Mouse (Mus musculus): ENCODE measurements around the gene Atp10b.

The Atp10b gene

DNA sequence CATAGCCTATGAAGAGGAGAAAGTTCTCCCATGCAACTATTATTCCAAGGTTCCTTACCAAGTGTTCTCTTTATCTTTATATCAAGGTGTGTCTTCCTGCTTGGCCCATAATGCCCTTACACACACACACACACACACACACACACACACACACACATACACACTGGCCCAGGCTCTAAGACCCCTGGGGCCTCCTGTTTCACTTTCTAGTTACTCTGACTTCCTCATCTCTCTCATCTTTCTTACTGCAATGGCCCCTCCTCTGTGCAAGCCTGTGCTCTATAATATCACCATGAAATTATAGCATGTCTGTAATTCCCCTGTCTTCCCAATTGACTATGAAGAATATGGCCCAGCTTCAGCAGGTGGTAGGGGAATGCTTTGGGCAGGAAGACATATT, 49.7 kb downstream of the Atp10b start:
- no peak for DNase-seq (ENCODE audit: low spot score in 2 of 2)

DNA sequence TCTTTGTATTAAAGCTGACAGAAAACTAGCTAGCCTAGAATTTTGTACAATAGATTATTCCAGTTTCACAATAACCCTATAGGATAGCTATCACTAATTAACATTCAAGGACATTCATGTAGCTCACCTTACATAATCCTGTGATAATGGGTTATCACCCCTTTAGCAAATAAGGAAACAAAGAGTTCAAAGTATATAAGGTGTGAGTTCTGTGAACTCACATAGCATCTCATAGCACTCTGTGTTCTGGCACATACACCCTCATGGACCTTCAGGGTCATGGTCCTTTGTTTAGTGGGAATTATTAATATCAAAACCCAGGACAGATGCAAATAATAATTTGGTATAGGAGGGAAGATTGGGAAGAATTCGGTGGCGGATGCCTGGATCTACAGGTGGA, 50.4 kb downstream of the Atp10b start:
- DNase-seq (ENCODE audit: low spot score in 2 of 2), result no peak

DNA sequence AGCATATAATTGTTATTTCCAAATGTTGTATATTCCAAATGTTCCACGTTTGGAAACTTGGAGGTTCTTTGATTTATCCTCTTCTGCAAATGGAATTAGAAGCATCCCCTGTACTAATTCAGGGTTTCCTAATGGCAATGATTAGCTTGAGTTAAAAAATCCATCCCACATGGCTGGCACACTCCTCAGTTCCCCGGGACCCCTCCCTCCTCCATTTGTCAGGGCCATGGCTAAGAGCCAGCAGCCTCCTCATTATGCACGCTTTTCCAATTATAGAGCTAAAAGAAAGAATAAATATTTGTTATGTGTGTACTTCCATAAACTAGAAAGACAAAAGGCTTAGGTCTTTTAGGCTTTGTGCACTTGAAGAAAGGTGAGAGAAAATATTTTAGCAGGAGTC, 53.9 kb downstream of the Atp10b start:
- no peak for DNase-seq (ENCODE audit: low spot score in 2 of 2)

DNA sequence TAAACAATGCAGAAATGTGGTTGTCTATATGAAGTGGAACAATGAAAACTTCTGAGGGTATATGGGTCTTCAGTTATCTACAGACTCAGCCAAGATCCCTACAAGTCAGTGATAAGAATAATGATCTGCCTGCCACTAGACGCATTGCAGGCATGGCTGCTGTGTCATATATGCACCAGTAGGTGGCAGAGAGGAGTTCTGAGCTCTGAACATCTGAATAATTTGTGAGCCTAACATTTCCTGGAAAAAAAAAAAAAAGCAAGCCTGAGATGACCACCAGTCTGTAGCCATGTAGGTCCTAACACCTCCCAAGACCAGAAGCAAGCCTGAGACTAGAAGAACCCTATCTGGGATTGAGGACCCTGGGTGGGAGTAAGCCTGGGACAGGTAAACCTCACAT, 63.5 kb downstream of the Atp10b start:
- no peak for DNase-seq (ENCODE audit: low spot score in 2 of 2)

DNA sequence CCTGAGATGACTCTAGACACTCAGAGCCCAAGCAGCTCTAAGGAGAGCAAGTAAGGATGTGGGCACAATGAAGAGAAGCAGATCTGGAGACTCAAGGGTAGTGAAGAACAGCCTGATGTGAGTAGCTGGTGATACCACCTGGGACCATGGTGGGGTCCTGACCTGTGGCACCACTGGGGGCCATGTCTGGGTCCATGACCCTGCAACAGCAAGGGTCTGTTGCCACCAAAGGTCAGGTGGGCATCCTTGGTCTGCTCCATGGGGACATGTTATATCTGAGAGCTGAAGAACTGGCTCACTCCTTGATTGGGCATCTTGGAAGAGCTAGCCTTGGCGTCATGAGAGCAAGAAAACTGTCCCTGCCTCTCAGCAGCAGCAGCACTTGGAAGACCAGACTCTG, 64.1 kb downstream of the Atp10b start:
- DNase-seq (ENCODE audit: low spot score in 2 of 2), result no peak

DNA sequence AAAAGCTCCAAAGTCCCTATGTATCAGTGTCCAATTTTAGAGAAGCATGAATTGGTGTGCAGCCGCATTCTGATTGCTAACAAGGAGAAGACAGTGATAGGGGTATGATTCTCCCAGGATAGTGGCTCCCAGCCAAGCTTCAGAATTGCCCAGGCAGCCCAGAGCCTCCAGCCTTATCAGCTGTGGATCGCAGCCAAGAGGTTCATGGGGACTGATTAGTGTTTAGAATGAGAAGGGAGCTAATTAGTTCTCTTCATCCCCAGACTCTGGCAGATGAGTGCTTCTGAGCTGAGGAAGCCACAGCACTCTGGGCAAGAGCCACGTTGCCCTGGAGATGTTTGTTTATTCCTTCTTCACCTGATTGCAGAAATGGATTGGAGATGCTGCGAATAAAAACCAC, 67.3 kb downstream of the Atp10b start:
- peak; percentile 32 to 73 for DNase-seq (ENCODE audit: low spot score in 2 of 2)

DNA sequence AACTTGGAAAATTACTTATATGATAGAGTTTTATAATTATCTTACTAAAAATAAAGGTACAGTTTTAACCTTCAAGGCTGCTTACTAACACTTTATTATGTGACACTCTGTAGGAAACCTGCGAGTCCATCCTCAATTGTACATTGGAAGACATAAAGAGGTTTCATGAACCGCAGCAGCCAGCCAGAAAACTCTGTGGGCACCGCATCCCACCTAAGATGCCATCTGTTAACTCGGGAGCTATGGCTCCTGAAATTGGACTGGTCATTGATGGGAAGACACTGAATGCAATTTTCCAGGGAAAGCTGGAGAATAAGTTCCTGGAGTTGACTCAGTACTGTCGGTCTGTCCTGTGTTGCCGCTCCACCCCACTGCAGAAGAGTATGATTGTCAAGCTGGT, 80.6 kb downstream of the Atp10b start:
- no peak for DNase-seq (ENCODE audit: low spot score in 2 of 2)

DNA sequence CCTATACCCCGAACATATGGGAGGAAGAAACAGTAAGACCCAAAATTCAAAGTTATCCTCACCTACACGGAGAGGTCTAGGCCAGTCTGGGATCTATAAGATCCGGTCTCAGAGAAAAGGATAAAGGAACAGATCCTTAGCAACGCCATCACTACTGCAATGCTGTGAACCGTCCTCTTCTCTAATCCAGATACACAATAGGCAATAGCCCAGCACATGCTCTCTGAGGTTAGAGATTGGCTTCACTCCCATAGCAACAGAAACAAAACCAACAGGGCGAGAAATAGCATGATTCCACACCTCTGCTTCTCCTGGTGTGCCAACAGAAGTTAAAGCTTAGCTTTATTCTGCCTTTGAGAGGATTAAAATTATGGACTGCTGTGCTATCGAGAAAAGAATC, 82.4 kb downstream of the Atp10b start:
- no peak for DNase-seq (ENCODE audit: low spot score in 2 of 2)

DNA sequence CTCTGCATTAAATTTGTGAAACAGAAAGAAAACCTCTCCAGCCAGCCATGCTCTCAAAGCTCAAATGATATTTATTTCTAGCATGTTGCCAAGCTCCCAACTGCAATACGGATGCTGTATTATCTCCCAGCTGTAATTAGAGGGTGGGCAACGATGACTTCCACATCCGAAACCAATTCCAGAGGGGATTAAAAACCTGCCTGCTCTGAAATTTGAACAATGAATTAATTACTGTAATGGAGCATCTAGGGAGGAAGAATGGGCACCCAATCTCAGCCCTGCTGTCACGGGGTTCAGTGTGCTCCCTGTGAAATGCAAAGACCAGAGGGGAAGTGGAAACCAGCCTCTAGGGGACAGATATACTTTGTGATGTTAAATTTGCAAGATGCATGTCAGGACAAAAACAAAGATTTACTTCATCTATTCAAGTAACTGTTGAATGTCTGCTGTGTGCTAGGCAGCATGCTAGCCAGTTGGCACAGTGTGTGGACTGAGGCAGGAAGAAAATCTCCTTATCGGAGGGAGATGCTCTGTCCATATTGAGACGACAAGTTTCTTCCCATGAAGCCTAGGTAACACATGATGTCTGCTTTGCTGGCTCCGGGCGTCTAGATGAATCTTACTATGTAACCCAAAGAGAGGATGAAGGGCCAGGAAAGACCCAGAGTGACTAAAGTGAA, 86.8 kb downstream of the Atp10b start:
- DNase-seq (ENCODE audit: low spot score in 2 of 2), result no peak

DNA sequence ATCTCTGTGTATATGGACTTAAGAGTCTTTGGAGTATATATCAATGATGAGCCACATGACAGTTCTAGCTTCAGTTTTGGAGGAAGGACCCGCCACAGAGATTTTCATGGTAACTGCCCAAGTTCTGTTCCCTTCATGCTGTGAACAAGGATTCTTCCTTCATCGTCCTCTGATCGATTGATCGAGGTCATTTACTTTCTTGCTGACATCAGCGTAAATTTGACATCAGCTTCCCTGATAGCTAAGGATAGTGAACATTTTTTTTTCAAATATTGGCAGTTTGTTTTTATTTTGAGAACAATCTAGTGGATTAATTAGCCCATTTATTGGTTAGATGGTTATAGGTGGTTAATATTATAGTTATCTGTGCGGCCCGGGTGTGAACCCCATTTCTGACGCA, 90.1 kb downstream of the Atp10b start:
- no peak for DNase-seq (ENCODE audit: low spot score in 2 of 2)

DNA sequence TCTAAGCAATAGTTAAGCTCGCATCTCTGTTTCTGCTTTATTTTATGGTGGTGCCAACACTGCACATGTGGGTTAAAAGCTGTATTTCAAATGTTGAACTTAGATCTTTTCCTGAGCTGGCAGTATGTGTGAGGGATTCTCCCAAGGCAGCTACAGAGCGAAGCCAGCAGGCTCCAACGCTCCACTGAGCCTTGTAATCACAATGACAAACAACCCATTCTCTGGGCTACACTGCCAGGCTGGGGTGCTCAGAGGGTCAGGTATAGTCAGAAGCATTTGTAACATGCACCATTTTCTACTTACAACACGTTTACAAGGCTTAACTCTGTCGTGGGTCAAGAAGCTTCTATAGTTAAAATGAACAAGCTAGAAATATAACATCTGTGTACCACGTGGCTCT, 103.4 kb downstream of the Atp10b start:
- no peak for DNase-seq (ENCODE audit: low spot score in 2 of 2)

DNA sequence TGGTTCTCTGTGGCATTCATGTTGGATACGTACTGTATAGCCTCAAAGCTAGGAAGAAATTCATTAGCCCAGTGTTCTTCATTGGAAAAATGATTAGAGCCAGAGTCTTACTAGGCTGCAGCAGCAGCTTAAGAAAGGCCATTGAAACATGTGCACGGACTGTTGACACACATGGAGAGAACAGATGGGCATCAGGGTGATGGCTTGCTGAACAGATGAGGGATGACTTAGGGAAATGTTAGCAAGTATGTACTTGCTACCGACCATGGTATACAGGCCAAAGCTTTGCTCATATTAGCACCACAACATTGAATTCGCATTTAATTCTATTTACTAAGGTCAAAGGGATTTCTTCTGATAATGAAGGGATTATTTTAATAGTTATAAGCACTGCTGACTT, 105.6 kb downstream of the Atp10b start:
- DNase-seq (ENCODE audit: low spot score in 2 of 2), result no peak

DNA sequence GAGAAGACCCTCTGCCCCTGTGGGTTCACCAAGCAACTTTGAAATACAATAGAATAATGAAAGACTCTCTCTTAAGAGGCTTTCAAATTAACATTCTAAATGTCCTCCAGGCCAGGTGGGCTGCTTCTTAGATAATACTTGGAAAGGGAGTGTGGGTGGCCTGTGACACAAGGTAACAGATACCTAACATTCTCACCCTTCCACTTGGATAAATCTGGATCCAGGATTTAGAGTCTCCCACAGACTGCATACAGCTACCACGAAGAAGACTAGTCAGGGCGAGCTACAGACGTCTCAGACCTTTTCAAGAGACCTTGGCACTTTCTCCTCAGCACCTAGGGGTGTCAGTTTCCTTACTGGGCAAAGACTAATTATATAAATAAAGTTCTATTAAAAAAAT, 107.6 kb downstream of the Atp10b start:
- DNase-seq (ENCODE audit: low spot score in 2 of 2), result no peak

DNA sequence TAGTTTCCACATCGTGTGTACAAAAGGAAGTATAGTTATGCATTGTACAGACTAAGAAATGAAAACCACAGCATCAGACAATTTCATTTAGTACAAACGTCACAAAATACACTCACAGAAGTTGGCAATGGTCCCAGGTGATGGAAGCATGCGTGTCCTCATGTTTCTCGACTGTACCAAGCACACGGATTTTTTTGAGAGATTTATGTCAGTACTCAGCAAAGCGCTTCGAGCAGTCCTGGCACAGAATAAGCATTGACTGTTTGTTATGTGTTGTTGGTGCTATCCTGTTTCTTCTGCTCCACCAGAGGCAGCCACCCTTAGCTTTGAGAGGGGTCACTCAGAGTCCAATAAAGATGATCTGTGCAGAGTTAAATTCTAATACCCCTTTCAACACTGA, 108.1 kb downstream of the Atp10b start:
- no peak for DNase-seq (ENCODE audit: low spot score in 2 of 2)

DNA sequence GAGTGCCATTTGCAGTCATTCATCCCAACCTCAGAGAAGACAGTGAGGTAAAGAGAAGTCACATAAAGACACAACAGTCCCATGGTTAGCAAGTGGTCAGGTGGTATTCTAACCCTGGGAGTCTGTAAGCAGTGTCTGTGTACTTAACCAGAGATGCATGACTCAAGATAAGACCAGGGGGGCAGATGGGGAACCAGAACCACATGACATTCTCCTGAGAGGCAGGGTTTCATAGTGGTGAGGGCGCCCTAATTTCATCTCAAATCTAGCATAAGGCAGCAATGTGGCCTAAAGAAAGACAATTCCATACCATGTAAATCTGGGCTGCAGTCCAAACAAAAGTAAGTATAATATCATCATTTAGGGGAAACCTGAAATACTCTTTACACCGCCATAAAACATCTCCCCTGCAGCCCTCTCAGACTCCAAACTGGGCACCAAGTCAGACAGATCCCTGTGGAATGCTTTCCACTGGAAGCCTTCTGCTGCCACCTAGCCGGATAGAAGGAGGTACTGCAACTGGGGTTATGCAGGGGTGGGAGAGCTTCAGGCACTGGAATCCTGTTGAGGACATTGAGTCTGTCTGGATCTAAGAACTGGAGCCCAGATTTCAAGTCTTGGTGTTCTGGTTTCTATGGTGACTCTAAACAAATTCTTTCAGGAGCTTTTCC, 114.0 kb downstream of the Atp10b start:
- DNase-seq (ENCODE audit: low spot score in 2 of 2), result peak; percentile 29 to 63

DNA sequence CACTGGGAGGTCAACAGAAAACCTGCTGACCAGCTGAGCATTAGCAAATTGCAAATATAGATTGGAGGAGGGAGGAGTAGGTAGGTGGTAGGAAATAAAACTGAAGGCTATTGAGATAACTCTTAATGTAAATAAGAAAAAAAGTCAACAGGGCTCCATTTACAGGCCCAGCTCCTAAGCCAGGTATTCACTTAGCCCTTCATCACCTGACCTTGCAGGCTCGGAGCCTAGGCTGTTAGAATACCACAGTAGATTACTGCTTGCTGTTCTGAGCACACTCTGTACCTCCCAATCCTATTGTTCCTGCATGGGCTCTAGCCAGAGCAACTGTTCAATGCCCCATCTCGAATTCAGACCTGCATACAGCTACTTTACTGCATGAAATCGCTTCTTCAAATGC, 117.8 kb downstream of the Atp10b start:
- DNase-seq (ENCODE audit: low spot score in 2 of 2), result no peak

DNA sequence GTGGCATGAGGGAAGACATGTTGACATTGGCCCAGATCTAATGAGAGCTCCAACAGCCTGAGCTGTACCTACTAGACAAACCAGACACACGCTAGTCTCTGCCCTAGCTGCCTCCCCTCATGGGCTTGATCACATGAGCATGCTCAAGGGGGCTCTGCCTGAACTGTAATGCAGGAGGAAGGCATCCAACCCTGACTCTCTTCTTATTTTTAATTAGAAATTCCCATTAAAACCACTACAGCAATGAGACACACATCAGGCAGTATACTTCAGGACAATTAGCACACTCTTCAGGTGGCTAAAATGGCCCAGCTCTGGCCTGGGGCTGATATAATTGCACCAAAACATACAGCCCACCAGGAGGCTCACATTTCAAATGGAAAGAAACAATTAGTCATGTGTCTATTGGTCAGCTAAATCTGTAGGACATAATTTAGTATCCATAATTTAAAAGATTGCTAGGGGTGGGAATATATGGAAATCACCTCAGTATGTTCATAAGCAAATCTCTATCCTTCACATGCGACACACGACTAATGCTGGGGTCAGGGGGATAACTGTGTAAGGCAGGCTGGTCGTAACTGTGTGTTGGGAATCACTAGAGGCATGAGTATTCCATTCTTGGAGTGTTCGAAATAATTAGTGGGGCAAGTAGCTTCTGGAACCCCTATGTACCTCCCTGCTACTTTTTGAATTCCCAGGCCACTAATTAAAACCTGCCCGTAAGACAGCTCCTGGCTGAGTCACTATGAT, 120.0 kb downstream of the Atp10b start:
- no peak for DNase-seq (ENCODE audit: low spot score in 2 of 2)

DNA sequence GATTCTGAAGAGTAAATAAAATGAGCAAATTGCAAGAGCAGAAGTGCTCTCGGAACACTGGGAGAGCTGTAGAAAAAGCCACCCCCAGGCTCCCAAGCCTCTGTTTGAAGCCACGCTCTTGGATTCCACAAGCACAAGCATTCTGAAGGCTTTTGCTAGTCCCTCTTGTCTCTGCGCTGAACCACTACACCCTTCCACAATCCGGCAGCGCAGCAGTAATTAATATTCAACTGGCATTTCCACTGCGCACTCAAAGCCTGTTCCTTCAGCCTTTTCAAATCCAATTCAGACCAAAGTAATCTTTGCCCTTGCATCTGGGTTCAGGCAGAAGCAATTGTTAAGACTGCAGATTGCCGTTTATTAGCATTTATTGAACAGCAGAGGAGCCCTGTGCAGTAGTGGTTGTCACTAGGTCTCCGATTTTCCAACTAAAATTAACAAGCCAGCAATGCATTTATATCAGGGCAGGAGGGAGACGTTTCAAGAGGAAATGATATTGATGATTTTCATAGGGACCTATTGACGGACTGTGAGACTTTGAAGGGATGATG, 120.7 kb downstream of the Atp10b start:
- DNase-seq (ENCODE audit: low spot score in 2 of 2), result no peak

DNA sequence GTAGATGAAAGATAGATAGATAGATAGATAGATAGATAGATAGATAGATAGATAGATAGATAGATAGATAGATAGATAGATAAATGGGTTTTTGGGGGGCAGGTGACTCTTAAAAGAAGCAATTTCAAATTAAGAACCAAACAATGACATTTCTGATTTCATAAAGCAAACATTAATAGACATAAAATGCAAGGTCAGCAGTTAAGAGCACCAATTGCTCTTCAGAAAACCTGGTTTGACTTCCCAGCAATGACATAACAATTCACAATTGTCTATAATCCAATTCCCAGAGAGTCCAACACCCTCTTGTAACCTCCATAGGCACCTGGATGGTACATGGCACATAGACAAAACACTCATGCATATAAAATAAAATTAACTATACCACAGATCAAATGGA, 124.2 kb downstream of the Atp10b start:
- no peak for DNase-seq (ENCODE audit: low spot score in 2 of 2)

DNA sequence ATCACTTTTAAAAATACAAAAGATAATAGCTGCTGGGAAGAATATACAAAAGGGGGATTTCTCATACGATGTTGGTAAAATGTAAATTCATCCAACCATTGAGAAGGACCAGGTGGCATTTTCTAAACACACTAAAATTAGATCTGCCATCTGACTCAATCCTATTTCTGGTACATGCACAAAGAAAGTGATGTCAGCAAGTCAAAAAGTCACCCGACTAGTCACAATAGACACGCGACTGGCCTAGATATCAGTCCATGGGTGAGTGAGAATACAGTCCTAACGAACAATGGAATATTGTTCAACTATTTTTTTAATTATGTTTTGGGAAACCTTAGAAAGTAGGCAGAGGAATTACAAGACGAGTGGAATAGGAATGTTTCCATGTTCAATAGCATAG, 147.9 kb downstream of the Atp10b start:
- no peak for DNase-seq (ENCODE audit: low spot score in 2 of 2)

DNA sequence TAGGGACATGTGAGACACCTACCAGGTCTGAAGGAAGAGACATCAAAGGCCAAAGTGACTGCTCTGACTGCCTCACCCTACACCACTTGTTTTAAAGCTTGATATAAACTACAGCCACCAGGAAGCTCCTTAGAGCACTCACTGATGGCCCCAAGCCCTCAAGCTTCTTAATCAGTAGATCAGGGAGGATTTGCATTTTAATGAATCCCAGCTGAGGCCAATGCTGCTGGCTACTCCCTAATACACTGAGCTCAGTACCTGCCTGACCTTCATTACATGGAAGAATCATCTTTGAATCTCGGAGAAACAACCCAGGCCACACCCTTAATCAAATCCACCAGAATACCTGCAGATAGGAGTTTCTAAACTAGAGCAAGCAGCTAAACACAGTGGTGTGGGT, 161.3 kb downstream of the Atp10b start:
- no peak for DNase-seq (ENCODE audit: low spot score in 2 of 2)
